Mouse (Mus musculus) fibroblast of lung, adult 2 months (primary cell): ENCODE results near the gene Tbc1d20.

Experiments
- DNase-seq: peaks from one replicate; pipeline ENCODE4 v3.0.0-alpha.2; 2011; ENCODE audit warnings: low read depth

Tbc1d20 gene

DNA sequence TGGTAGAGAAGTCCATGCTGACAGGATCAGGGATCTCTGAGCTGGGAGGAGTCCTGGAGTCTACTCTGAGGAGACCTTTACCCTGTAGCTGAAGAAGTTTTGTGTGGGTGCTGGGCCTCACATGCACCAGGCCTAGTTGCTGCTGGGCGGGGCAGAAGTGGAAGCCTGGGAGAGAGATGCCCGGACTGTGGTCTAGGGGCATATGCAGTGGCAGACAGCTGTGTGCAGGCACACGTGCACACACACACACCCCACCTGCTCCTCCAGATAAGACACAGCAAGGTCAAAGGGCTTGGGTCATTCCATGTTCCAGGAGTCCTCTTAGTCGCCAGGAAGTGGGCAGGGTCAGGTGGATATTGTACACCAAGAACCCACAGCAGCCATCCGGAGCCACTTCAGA, 66.0 kb downstream of the Tbc1d20 start:
- DNase-seq = no peak

DNA sequence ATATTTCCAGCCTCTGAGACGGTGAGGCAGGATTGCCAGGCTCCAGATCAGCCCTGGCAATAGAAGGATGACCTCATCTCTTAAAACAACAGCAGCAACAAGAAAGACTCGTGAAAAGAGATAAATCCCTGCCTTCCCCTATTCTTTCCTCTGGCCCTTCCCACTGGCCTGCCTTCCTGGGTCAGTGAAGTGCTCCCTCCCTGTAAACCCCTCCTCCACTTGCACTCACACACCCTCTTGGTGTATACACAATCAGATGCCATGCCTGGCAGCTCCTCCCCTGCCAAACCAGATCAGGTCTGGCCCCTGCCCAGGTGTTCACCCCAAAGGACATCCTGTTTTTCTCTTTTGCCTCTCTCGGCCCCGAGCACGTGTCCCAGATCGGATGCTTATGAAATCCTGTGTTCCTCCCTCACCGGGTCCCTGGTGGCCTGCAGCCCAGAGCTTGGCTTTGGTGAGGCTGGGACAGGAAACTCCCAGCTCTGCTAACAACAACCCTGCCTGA, 66.7 kb downstream of the Tbc1d20 start:
- DNase-seq = no peak

DNA sequence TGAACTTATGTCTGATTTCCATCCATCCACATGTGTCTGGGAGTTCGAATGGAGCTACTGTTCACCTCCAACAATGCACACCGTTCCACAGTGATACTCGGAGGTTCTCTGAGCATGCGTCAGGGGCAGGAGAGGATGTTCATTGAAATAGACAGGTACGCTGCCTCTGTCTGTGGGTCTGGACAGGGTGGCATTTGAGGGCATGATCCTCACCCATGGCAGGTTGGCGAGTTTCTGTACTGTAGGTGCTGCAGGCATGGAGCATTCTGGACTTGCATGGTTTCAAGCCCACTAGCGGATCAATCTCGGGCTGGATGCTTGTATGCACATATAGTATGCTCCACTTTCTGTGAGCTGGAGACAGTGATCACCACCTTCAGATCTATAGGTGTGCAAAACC, 67.6 kb downstream of the Tbc1d20 start:
- DNase-seq = no peak
